Comparison of ENCODE assay signal across 17 mouse cellular contexts in the genomic region with DNA sequence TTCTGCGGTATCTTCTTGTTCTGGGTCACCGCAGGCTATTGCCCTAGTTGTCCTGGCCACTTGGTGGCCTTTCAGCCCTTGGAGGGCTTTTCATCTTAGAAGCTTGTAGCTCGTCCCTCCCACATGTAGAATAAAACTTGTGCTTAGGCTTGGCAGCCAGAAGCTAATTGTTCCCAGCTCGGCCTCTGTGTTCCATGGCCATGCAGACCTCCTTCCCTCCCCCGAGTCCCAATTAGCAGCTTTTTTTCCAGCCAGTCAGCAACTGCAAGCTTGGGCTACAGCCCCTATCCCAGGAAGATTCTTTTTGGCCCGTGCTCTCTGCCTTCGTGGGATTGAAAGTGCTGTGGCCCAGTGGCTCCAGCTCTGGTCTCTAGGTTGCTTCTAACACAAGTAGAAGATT.
"Had no signal": no experiment of that assay in that cellular context is flagged by ENCODE, and none has a peak within 500 bp of the region (broad histone marks: within the 10 kb centered on the region; RNA-seq: fewer than 3 reads in every experiment).

No protein-coding gene starts in this region.

- DNase-seq: kidney, adult 11 months; kidney, adult 8-10 months; kidney, postnatal 10 days; kidney, postnatal 36 days; left cerebral cortex, postnatal 4 days; liver; lung, adult 18-20 months; lung, postnatal 10 days; lung, postnatal 36 days; thymus, postnatal 25 days had no signal

- H3K4me3 ChIP-seq: kidney, embryonic 15.5 days; liver, embryonic 12.5 days; liver, embryonic 15.5 days; lung, embryonic 15.5 days; megakaryocyte, embryonic 14.5 days; midbrain, embryonic 10.5 days; midbrain, embryonic 13.5 days had no signal

- H3K9ac ChIP-seq: kidney, embryonic 15.5 days; liver, embryonic 12.5 days; liver, embryonic 15.5 days; lung, embryonic 15.5 days; midbrain, embryonic 13.5 days had no signal

- H3K9me3 ChIP-seq: kidney, embryonic 15.5 days; liver, embryonic 12.5 days; liver, embryonic 15.5 days; lung, embryonic 15.5 days; midbrain, embryonic 10.5 days; midbrain, embryonic 13.5 days had no signal

- H3K27me3 ChIP-seq: kidney, embryonic 15.5 days; liver, embryonic 12.5 days; liver, embryonic 15.5 days; lung, embryonic 15.5 days; midbrain, embryonic 13.5 days had no signal

- H3K27ac ChIP-seq: kidney, embryonic 15.5 days; liver, embryonic 12.5 days; liver, embryonic 15.5 days; lung, embryonic 15.5 days; midbrain, embryonic 10.5 days; midbrain, embryonic 13.5 days had no signal

- H3K4me2 ChIP-seq: kidney, embryonic 15.5 days; liver, embryonic 12.5 days; liver, embryonic 15.5 days; lung, embryonic 15.5 days; midbrain, embryonic 13.5 days had no signal

- ATAC-seq: liver, embryonic 12.5 days; midbrain, embryonic 13.5 days had no signal

- H3K36me3 ChIP-seq: kidney, embryonic 15.5 days; liver, embryonic 12.5 days; liver, embryonic 15.5 days; lung, embryonic 15.5 days had no signal

- H3K4me1 ChIP-seq: liver, embryonic 12.5 days; liver, embryonic 15.5 days; lung, embryonic 15.5 days; megakaryocyte, embryonic 14.5 days; midbrain, embryonic 10.5 days; midbrain, embryonic 13.5 days had no signal
